Mouse (Mus musculus) mouse embryonic stem cell (cell line): ENCODE results near the gene Acox2.

ENCODE experiments used
- in situ Hi-C, 2 experiments: fragments of 300-500 bp; cut with MboI; formaldehyde crosslinking; loops; 1 replicate in 1 of 2; 3 replicates in 1 of 2; pipeline ENCODE4 v1.14.3; 2019 to 2020; ENCODE audit warnings: low sequenced_read_pairs in 2 of 2, low pct_unique_long_range_greater_than_20kb in 1 of 2, mixed read lengths in 1 of 2; ENCODE audit not compliant: unreplicated experiment in 1 of 2

The Acox2 gene

DNA sequence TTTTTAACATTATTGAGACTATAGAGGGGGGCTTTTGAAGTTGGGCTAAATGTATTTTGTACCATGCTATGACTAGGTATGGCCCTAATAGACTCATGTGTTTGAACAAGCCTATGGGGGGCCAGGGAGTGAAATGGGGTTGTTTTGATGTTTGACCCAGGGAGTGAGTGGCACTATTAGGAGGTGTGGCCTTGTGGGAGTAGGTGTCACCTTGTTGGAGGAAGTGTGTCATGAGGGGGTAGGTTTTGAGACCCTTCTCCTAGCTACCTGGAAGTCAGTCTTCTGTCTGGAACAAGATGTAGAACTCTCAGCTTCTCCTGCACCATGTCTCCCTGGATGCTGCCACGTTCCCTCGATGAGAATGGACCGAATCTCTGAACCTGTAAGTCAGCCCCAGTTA is 68.6 kb downstream of the Acox2 start:
- in situ Hi-C loops: no loop called here

DNA sequence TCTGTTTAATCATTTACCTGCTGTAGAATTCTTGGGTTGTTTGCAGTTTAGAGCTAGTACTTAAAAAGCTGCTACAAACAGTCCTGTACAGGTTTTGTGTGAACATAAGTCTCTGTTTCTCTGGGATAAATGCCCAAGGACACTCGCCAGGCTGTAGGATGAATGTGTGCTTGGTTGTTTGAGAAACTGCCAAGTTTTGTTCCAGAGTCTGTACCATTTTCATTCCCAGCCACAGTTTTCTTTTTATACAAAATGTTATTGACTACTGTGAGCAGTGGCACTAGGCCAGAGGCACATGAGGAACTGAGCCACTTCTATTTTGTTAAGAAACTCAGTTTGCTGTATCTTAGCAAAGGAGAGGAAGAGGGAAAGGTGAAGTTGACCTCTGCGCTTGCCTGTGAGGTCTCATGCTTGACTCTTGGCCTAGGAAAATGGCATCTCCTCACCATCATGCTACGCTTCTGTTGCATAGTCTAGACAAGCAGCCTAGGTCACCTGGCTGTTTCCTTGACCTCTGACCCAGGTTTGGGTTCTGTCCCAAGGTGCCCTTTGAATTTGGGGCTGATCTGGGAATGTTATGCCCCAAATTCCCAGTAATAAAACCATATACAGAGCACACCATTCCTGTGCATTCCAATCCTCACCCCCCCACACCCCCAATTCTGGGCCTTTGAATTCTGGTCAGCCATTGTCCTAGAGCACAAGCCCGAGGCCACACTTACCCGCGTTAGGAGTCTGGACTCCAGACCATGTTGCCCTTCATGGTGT is 72.7 kb downstream of the Acox2 start:
- in situ Hi-C loops: no loop called here

DNA sequence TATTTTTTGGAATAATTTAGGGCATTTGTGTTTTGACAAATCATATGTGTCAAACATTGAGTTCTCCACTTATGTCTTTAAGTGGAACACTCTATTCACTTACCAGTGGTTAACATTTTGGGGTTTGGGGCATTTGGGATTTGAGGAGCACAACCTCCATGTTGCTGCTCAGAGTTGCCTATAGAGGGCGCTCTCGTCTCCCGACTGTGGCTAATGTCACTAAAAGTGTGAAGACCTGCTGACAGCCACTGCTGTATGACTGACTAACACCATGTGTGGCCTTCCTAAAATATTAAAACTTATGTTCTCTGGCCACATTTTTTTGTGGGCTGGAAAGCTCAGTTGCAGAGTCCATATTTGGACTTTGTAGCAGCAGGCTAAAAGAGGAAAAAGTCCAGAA is 75.8 kb downstream of the Acox2 start:
- in situ Hi-C loops: no loop called here

DNA sequence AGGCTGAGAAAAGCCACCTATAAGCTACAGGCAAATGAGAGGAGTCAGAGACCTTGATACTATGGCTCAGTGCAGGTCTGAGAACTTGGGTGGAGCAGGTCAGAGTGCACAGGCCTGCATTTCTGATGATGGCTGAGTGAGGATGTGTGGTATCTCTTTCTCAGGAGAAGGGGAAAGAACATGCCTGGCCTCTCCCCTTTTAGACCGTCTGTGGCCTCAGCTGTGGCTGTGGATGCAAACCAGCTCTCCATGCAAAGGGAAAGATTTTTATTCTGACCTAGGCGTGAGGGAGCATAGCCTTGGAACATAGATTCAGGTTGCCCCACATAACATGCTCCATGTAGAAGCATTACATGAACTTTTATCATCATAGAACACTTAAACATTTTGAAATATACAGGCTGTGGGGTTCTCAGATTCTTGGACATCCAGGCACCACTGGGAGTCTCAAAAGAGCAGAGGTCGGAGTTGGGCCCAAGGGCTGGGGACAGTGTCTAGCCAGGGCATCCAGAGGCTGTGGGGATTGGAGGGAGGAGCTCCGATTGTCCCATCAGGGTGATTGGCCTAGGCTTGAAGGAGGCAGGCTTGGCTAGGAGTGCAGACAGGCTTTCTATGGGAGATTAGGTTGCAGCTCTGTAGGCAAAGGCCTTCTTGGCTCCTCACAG is 78.7 kb downstream of the Acox2 start:
- in situ Hi-C loops: no loop called here

DNA sequence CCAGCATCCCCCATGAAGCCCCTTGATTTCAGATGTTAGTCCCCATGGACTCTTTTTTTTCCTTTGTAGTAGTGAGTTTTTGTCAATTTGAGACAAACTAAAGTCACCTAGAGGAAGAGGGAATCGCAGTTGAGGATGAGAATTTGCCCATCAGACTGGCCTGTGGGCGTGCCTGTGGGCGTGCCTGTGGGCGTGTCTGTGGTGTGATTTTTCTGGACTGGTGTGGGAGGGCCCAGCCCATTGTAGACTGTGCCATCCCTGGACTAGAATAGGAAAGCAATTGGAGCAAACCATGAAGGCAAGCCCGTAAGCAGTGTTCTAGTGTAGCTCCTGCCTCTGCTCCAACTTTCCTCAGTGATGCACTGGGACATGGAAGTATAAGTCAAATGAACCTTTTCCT is 82.9 kb downstream of the Acox2 start:
- in situ Hi-C loops: no loop called here
